Mouse (Mus musculus) testis, adult 2 months (tissue): ENCODE data around the gene Mmadhc.

ENCODE experiments used
- CTCF ChIP-seq: fragments of 200-500 bp; IDR thresholded peaks from 2 replicates; pipeline ENCODE4 v1.5.1; 2012; ENCODE audit warnings: low read depth, mild to moderate bottlenecking, inconsistent platforms, low read length, moderate library complexity; ENCODE audit not compliant: control insufficient read depth, insufficient read depth, insufficient replicate concordance
- POLR2A ChIP-seq: fragments of 200-500 bp; IDR thresholded peaks from 2 replicates; pipeline ENCODE4 v1.6.1; 2012; ENCODE audit warnings: low read depth, mild to moderate bottlenecking, inconsistent platforms, low read length, moderate library complexity; ENCODE audit not compliant: control insufficient read depth

DNA sequence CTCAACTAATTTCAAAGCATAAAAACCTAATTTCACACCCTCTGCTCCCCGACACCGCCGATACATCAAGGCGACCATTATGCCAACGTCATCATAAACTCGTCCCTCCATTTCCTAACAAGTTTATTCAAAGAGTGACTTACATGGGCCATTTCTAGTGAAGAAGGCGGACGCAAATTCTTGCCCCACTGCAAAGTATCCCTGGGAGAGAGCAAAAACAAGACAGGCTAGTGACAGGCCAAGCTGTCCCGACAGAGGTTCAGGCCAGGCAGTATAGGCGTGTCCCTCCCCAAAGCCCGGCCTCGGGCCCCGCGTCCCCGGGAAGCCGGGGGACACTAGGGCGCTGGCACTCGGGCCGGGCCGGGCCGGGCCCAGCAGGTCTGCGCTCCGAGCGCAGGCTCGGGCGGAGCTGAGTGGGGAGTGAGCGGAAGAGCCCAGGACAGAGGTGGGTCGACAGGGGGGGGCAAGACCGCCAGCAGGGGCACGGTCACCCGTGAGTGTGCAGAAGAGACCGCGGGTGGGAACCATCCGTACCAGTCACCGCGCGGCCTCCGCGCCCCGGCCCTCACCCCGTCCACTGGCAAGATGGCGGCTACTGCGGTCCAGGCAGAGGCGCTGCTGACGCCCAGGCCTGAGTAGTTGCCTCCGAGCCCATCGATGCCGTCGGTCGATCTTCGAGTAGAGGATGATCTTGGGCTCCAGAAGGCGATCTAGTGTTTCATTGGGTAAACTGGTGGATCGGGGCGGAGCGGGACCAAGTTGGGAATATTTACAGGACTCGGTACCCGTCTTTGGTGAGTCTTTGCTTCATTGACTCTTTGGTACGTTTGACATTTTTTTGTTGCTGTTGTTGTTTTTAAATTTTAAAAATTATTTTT, at the start of gene Mmadhc:
- TF ChIP-seq CTCF (no peak), POLR2A (peak; percentile 86)
